Mouse (Mus musculus) adrenal gland, adult 10 weeks (tissue): ENCODE measurements around the gene Gm10309. TPM values are rescaled to one million over a fixed set of nuclear protein-coding genes. Genes with fewer than 3 reads are reported as not detected.

Source experiments
- polyA plus RNA-seq: library from polyadenylated mRNA; stranded (reverse); fragments of 350-450 nt; fragmentation: Illumina TruSeq; extraction: RNeasy Lipid Tissue Mini Kit (QIAGEN cat#74804); gene quantifications from one replicate; pipeline ENCODE4 v1.2.3, GENCODE M21; 2014; ENCODE audit warnings: low read depth, low replicate concordance

Gm10309 gene
- not detected for polyA plus RNA-seq

DNA sequence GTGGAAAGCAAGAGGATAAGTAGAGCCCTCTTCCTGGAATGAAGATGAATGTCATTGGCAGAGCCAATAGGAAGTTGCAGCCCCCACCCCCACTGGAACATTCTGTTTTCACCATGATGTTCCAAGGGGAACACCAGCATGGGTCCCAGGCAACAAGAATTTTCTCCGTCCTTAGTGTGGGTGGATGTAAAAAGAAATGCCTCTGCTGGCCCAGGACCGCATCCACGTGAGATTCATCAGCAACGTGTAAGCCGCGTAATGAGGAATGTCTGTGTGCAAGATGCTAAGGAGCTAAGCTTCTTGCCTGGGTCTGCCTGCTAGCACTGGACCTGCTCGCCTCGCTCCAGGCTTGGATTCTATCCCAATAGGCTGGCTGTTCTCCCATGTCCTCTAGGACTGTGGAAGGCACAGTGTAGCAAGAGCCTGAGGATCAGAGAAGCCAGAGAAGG is at the start of gene Gm10309:
TSS of gene Gm10309 (minus strand) at position 50 of the 449 bp plus-strand sequence.

Other genes starting within 250 kb of the Gm10309 start
- 83.3 TPM for gene Epas1, start 248.5 kb upstream of the Gm10309 start, polyA plus RNA-seq